Mouse (Mus musculus) ES-E14 (cell line): Measurements from ENCODE around the gene Arhgap24. TPM values are rescaled to one million over a fixed set of nuclear protein-coding genes. Genes with fewer than 3 reads are reported as not detected.

Experiments
- DNase-seq: peaks from one replicate; pipeline ENCODE4 v3.0.0-alpha.2; 2013; ENCODE audit warnings: low read depth, low spot score
- H3K27ac ChIP-seq: 2 replicates; pipeline ENCODE4 v1.5.1; 2012; ENCODE audit warnings: low read depth, mild to moderate bottlenecking, low read length, moderate library complexity, mixed read lengths; ENCODE audit not compliant: poor library complexity, insufficient read depth, severe bottlenecking
- H3K36me3 ChIP-seq: 2 replicates; pipeline ENCODE4 v1.6.1; 2012; ENCODE audit warnings: mild to moderate bottlenecking, low read length, moderate library complexity, mixed read lengths; ENCODE audit not compliant: control insufficient read depth, poor library complexity, insufficient read depth, severe bottlenecking
- H3K4me1 ChIP-seq, 2 experiments: fragments of 150-350 bp in 1 of 2; sonication (generic) in 1 of 2; 2 replicates each; pipeline ENCODE4 v1.6.1; 2012; ENCODE audit warnings: low read length in 2 of 2, mild to moderate bottlenecking in 1 of 2, mixed read lengths in 1 of 2; ENCODE audit not compliant: control insufficient read depth in 2 of 2, insufficient read depth in 2 of 2, poor library complexity in 1 of 2
- H3K4me3 ChIP-seq, 2 experiments: fragments of 150-350 bp in 1 of 2; sonication (generic) in 1 of 2; 2 replicates each; pipeline ENCODE4 v1.5.1; 2012; ENCODE audit warnings: low read length in 2 of 2, low read depth in 1 of 2, mild to moderate bottlenecking in 1 of 2, mixed read lengths in 1 of 2; ENCODE audit not compliant: insufficient read depth in 1 of 2, poor library complexity in 1 of 2, severe bottlenecking in 1 of 2
- H3K9ac ChIP-seq: 2 replicates; pipeline ENCODE4 v1.6.1; 2012; ENCODE audit warnings: low read depth, mild to moderate bottlenecking, low read length, mixed read lengths; ENCODE audit not compliant: poor library complexity, insufficient read depth, severe bottlenecking
- H3K9me3 ChIP-seq: fragments of 150-350 bp; sonication (generic); 2 replicates; pipeline ENCODE4 v1.6.1; 2012; ENCODE audit warnings: low read depth, mild to moderate bottlenecking, low read length; ENCODE audit not compliant: control insufficient read depth, insufficient read depth
- CHD2 ChIP-seq: IDR thresholded peaks from 2 replicates; pipeline ENCODE4 v1.6.1; 2014; ENCODE audit warnings: mild to moderate bottlenecking, low read depth, low read length, inconsistent platforms
- HCFC1 ChIP-seq: IDR thresholded peaks from 2 replicates; pipeline ENCODE4 v1.6.1; 2012; ENCODE audit warnings: low read length, inconsistent platforms, borderline replicate concordance; ENCODE audit not compliant: insufficient read depth
- MAFK ChIP-seq: IDR thresholded peaks from 2 replicates; pipeline ENCODE4 v1.6.1; 2014; ENCODE audit warnings: mild to moderate bottlenecking, low read depth, low read length, inconsistent platforms; ENCODE audit not compliant: insufficient read depth
- ZC3H11A ChIP-seq: IDR thresholded peaks from 2 replicates; pipeline ENCODE4 v1.6.1; 2012; ENCODE audit warnings: low read depth, mild to moderate bottlenecking, inconsistent platforms, low read length, borderline replicate concordance
- ZNF384 ChIP-seq: IDR thresholded peaks from 2 replicates; pipeline ENCODE4 v1.6.1; 2012; ENCODE audit warnings: low read depth, low read length, inconsistent platforms
- in situ Hi-C, 2 experiments: fragments of 600-800 bp; cut with MboI; formaldehyde crosslinking; loops; one replicate each; pipeline ENCODE4 v1.15.1; 2025; ENCODE audit warnings: low sequenced_read_pairs in 2 of 2, inconsistent platforms in 1 of 2; ENCODE audit not compliant: unreplicated experiment in 2 of 2
- total RNA-seq: library from RNA; depleted of rRNA; stranded (reverse); fragments of 300-350 nt; gene quantifications from 2 replicates; pipeline ENCODE4 v1.2.3, GENCODE M21; 2012

Arhgap24 gene
- total RNA-seq, 1 experiment, result 0.89 TPM

DNA sequence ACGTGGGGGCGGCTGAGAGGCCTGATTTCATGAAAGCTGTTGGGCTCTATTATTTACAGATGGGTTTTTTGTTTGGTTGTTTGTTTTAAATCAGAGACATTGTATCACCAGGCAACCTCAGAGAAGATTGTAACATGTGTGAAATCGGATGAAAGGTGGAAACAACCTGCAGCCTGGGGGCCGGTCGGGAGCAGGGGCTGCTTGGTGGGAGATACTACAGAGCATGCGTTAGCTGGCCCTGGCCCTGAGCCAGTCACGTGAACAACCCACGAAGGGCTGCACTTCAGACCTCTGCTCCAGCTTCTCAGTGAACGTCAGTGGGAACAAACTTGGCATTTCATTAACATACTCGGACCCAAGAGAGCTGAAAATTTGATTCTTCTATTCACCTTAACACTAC, 284.5 kb downstream of the Arhgap24 start:
- in situ Hi-C loops, result no loop called here
- H3K36me3 ChIP-seq, result no peaks in the 10 kb centered on the region
- no peaks in the 10 kb centered on the region for H3K9me3 ChIP-seq
- no peak overlapping the region for H3K4me3 ChIP-seq
- H3K9ac ChIP-seq, result no peak overlapping the region
- TF ChIP-seq MAFK (no peak), ZC3H11A (no peak), CHD2 (no peak), ZNF384 (no peak), HCFC1 (no peak)
- no peaks in the 10 kb centered on the region for H3K4me1 ChIP-seq
- no peak overlapping the region for H3K27ac ChIP-seq
- no peak for DNase-seq

DNA sequence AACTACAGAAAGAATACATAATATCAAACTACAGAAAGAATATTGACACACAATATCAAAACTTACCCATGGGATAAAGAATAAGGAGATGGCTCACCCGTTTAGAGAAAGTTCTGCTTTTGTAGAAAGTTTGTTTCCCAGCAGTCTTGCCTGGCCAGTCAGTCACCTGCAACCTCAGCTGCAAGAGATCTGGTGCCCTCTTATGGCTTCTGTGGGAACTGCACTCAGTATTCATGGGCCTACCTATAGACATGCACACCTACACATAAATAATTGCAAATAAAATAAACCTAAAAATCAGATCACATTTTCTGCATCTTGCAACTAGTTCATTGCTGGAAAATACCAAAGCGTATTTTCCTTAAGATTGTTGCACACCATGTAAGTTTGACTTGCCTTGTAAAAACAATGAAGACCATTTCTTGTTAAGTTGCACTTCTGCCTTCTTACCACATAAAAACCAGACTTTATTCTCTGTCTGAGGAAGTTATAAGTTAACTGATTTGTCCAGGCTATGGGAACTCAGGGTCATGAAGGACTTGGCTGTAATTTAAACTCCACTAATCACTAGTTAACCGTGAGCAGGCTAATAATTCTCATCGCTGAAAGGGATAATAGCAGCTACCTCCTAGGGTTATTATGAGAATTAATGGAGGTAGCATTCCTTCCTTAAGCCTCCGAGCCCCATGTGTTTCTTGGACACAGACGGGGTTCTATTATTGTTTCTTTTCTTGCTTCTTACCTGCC, 285.3 kb downstream of the Arhgap24 start:
- Histone ChIP-seq H3K4me1 (no peaks in the 10 kb centered on the region), H3K9me3 (no peaks in the 10 kb centered on the region), H3K9ac (no peak overlapping the region), H3K4me3 (no peak overlapping the region), H3K36me3 (no peaks in the 10 kb centered on the region), H3K27ac (no peak overlapping the region)
- DNase-seq, result peak; percentile 52
- in situ Hi-C loops, result no loop called here
- TF ChIP-seq ZNF384, result no peak
- TF ChIP-seq CHD2, result no peak
- no peak for TF ChIP-seq HCFC1
- TF ChIP-seq ZC3H11A, result peak; percentile 81
- no peak for TF ChIP-seq MAFK

DNA sequence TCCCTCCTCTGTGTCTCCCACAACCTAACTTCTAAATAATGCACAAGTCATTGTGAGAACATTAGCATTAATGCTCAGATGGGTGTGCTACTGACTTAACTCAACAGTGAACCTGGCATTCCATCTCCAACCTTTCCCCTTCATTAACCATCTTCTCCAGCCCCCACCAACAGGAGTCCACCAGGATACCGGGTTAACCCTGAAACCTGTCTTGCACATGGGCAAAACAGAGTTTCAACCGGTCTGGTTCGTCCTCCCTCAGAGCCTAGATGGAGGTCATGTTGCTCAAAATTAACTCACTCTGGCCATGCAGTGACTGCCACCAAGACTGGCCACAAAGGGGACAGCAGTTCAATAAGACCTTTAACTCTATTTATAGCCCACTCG, 285.9 kb downstream of the Arhgap24 start:
- DNase-seq, result no peak
- H3K4me3 ChIP-seq, result no peak overlapping the region
- in situ Hi-C loops, result no loop called here
- TF ChIP-seq ZC3H11A, result no peak
- TF ChIP-seq CHD2, result no peak
- no peak for TF ChIP-seq HCFC1
- no peak for TF ChIP-seq ZNF384
- no peak for TF ChIP-seq MAFK
- no peak overlapping the region for H3K27ac ChIP-seq
- no peaks in the 10 kb centered on the region for H3K36me3 ChIP-seq
- no peak overlapping the region for H3K9ac ChIP-seq
- no peaks in the 10 kb centered on the region for H3K9me3 ChIP-seq
- no peaks in the 10 kb centered on the region for H3K4me1 ChIP-seq

DNA sequence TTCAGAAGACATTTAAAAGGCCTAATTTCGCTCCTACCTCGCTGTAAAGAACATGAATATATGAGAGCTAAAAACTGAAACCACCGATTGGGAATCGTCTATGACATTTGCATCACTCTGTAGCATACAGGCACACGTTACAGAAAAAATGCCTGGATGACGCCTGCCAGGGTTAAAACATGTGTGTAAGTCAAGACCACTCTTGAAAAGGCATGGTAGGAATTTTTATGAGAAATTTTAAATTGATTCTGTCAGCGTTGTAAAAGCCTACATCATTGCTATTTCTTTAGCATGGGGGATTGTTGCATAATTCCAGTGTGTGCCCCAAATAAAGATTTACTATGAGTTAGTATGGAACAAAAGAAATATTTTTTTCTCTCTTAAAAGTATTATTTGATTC, 286.6 kb downstream of the Arhgap24 start:
- DNase-seq, result no peak
- Histone ChIP-seq H3K9me3 (no peaks in the 10 kb centered on the region), H3K4me1 (no peaks in the 10 kb centered on the region), H3K36me3 (no peaks in the 10 kb centered on the region), H3K27ac (no peak overlapping the region), H3K9ac (no peak overlapping the region), H3K4me3 (no peak overlapping the region)
- in situ Hi-C loops, result no loop called here
- TF ChIP-seq MAFK, result no peak
- TF ChIP-seq HCFC1, result no peak
- TF ChIP-seq ZNF384, result no peak
- no peak for TF ChIP-seq ZC3H11A
- no peak for TF ChIP-seq CHD2

DNA sequence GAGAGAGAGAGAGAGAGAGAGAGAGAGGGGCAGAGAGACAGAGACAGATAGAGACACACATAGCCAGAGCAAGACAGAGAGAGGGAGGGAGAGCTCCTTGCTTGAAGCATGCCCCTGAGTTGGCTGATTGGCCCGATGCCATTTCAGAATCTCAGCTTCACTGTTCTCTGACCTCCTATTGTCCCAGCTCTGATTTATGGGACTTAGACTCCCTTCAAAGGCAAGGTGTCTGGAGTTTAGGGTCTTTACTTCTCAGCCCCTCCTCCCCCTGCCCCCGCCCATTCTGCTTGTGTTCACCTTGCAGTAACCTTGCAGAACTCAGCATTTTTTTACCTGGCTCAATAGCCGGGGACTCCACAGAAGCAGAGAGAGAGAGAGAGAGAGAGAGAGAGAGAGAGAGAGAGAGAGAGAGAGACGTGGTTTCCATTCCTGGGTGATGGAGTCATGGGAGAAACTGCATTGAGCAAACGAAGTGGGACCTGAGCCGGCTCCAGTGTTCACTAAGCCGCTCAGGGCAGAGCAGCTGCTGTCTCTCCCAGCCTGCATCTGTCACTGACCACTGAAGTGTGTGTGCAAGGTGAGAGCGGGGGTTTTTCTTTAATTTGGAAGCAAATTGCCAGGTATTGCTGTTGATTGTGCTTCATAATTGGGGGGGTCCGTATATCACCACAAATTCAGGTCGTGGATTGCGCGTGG, 287.3 kb downstream of the Arhgap24 start:
- Histone ChIP-seq H3K9ac (no peak overlapping the region), H3K9me3 (no peaks in the 10 kb centered on the region), H3K4me1 (no peaks in the 10 kb centered on the region), H3K36me3 (no peaks in the 10 kb centered on the region), H3K27ac (no peak overlapping the region), H3K4me3 (no peak overlapping the region)
- TF ChIP-seq MAFK (no peak), ZC3H11A (no peak), HCFC1 (no peak), ZNF384 (no peak), CHD2 (no peak)
- in situ Hi-C loops, result no loop called here
- no peak for DNase-seq
